ENCODE assay signal across 18 mouse cellular contexts in the genomic region with DNA sequence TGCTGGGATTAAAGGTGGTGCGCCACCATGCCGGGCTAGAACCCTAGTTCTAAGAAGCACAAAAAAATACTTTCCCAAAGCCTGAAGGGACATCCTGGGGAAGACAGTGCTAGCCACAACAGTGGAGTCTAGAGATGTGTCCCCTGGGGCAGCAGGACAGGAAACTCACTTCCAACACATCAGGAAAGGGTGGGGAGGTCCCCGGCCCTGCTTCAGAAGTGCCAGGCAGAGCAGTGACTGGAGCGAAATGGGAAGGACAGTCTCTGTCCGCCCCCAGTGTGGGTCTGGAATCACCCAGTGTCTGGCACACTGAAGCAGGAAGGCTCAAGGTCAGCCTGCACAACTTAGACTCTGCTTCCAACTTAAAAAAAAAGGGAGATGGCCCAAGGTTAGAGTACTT. TPM values are rescaled to one million over a fixed set of nuclear protein-coding genes. Genes with fewer than 3 reads are reported as not detected.
DNase-seq lines count a peak whose midpoint lies in the region; ATAC-seq and TF ChIP-seq lines count a peak whose summit lies in the region.
"Had no signal": no experiment of that assay in that cellular context is flagged by ENCODE, and none has a peak within 500 bp of the region (broad histone marks: within the 10 kb centered on the region; RNA-seq: fewer than 3 reads in every experiment).

No protein-coding gene starts in this region.

- no peaks in the 10 kb centered on the region for H3K9me3 ChIP-seq in kidney, embryonic 16.5 days (ENCODE audit: low read length)
- H3K9me3 ChIP-seq: forebrain, embryonic 12.5 days; hindbrain, embryonic 10.5 days; intestine, embryonic 15.5 days; limb, embryonic 13.5 days had no signal

- intact Hi-C loops in gastrocnemius, postnatal 14 days (cut with DNase I; ENCODE audit: low total_unique reads): no loop called here

- no peaks in the 10 kb centered on the region for H3K27me3 ChIP-seq in kidney, adult 2 months (replicated peaks; ENCODE audit: control insufficient read depth, insufficient read depth, low read length)
- no peaks in the 10 kb centered on the region for H3K27me3 ChIP-seq in kidney, embryonic 16.5 days (ENCODE audit: insufficient read depth, low read length)
- H3K27me3 ChIP-seq: forebrain, embryonic 12.5 days; intestine, embryonic 15.5 days; limb, embryonic 13.5 days had no signal

- H3K9ac ChIP-seq in kidney, embryonic 16.5 days (replicated peaks; ENCODE audit: low read length): no peak overlapping the region
- H3K9ac ChIP-seq: forebrain, embryonic 12.5 days; intestine, embryonic 15.5 days had no signal

- H3K36me3 ChIP-seq in kidney, adult 2 months (ENCODE audit: control insufficient read depth, insufficient read depth, low read length): no peaks in the 10 kb centered on the region
- peaks cover 28% of the 10 kb centered on the region for H3K36me3 ChIP-seq in kidney, embryonic 16.5 days (ENCODE audit: insufficient read depth, low read length)

- DNase-seq in adrenal gland, adult (ENCODE audit: inconsistent age in 2 of 2, low spot score in 1 of 2): peak; percentile 74 to 80
- DNase-seq in adrenal gland, adult 8-10 months: no peak
- peak; percentile 83 for DNase-seq in kidney, adult 2 months
- DNase-seq in kidney, postnatal 14 days: peak; percentile 72
- DNase-seq in thymus, postnatal 4 days: no peak
- no peak for DNase-seq in gastrocnemius, postnatal 14 days
- DNase-seq: cerebellum, adult 18-20 months; layer of hippocampus, postnatal 36 days; lung, adult 18-20 months; right cerebral cortex, postnatal 4 days had no signal

- no peak for TF ChIP-seq CTCF in kidney, adult 2 months (conservative IDR thresholded peaks at IDR 0.05; ENCODE audit: insufficient read depth, insufficient read length, low read depth, low read length)
- no peak for TF ChIP-seq CTCF in cortical plate, adult 2 months (IDR thresholded peaks at IDR 0.05; ENCODE audit: extremely low read depth, insufficient read depth, low read length)

- no peak overlapping the region for H3K27ac ChIP-seq in kidney, adult 2 months (ENCODE audit: insufficient read depth, low read depth, low read length)
- no peak overlapping the region for H3K27ac ChIP-seq in kidney, embryonic 16.5 days (ENCODE audit: low read length)
- 0 out of 2 replicates have a peak overlapping the region, but pooled peaks have one; percentile 49 for H3K27ac ChIP-seq in cortical plate, adult 2 months (ENCODE audit: insufficient read depth, low read length)
- H3K27ac ChIP-seq: forebrain, embryonic 12.5 days; hindbrain, embryonic 10.5 days; intestine, embryonic 15.5 days had no signal

- ATAC-seq in kidney, embryonic 16.5 days (ENCODE audit: low FRiP score, low TSS enrichment): no peak
- ATAC-seq: intestine, embryonic 15.5 days had no signal

- 66% methylated on average over 5 of the region's 5 CpGs for WGBS in kidney, adult 2 months
- WGBS in kidney, embryonic 16.5 days: 80% methylated on average over 5 of the region's 5 CpGs

- H3K4me3 ChIP-seq in kidney, adult 2 months (ENCODE audit: insufficient read depth, low read depth, low read length): no peak overlapping the region
- H3K4me3 ChIP-seq in kidney, embryonic 16.5 days (ENCODE audit: low read length): no peak overlapping the region
- no peak overlapping the region for H3K4me3 ChIP-seq in cortical plate, adult 2 months (ENCODE audit: insufficient read depth, low read length)
- H3K4me3 ChIP-seq: forebrain, embryonic 12.5 days; hindbrain, embryonic 10.5 days; intestine, embryonic 15.5 days; limb, embryonic 13.5 days had no signal

- TF ChIP-seq POLR2A in kidney, adult 2 months (IDR thresholded peaks at IDR 0.05; ENCODE audit: low read depth, low read length): no peak
- TF ChIP-seq POLR2A in cortical plate, adult 2 months (IDR thresholded peaks at IDR 0.05; ENCODE audit: extremely low read depth, insufficient read depth, low read length): no peak

- 0 out of 2 replicates have a peak, but pooled peaks cover 3% of the 10 kb centered on the region for H3K4me1 ChIP-seq in kidney, adult 2 months (ENCODE audit: control insufficient read depth, insufficient read depth, low read length)
- H3K4me1 ChIP-seq in kidney, embryonic 16.5 days (ENCODE audit: insufficient read depth, low read length): no peaks in the 10 kb centered on the region
- H3K4me1 ChIP-seq in cortical plate, adult 2 months (ENCODE audit: control insufficient read depth, insufficient read depth, low read length): peaks cover 7% of the 10 kb centered on the region; the same call in 1 of the 2 replicates
- H3K4me1 ChIP-seq: forebrain, embryonic 12.5 days had no signal

- H3K4me2 ChIP-seq in kidney, embryonic 16.5 days (replicated peaks; ENCODE audit: low read depth, low read length): no peak overlapping the region
- H3K4me2 ChIP-seq: forebrain, embryonic 12.5 days; intestine, embryonic 15.5 days; limb, embryonic 13.5 days had no signal

RNA-seq across cellular contexts. Expression of gene Tjap1, which starts 10.2 kb away (rescaled TPM):
- total RNA-seq in adrenal gland, adult 8-10 months (2022): 10 to 100 TPM; 49.3 to 72.6 (median 54.6) TPM
- 23.1 and 29.7 TPM in 2 replicates for polyA plus RNA-seq in kidney, adult 2 months (2012; rRNA removed)
- 45.7 and 49.8 TPM in 2 replicates for polyA plus RNA-seq in kidney, embryonic 16.5 days (2015; fragmentation: Nextera tagmentation; extraction: Ambion mirVana)
- polyA plus RNA-seq in cortical plate, adult 2 months (2012; rRNA removed): 60.2 and 62.8 TPM in 2 replicates
- total RNA-seq in gastrocnemius, postnatal 14 days (2021): 10 to 100 TPM; 34.9 to 42.0 TPM

RNA-seq across cellular contexts. Expression of gene Lrrc73, which starts 19.3 kb away (rescaled TPM):
- 1 to 10 TPM; 4.1 to 7.5 (median 6.0) TPM for total RNA-seq in adrenal gland, adult 8-10 months (2022)
- polyA plus RNA-seq in kidney, adult 2 months (2012; rRNA removed): 1.1 and 1.4 TPM in 2 replicates
- 0.64 and 0.67 TPM in 2 replicates for polyA plus RNA-seq in kidney, embryonic 16.5 days (2015; fragmentation: Nextera tagmentation; extraction: Ambion mirVana)
- 68.4 and 70.5 TPM in 2 replicates for polyA plus RNA-seq in cortical plate, adult 2 months (2012; rRNA removed)
- total RNA-seq in gastrocnemius, postnatal 14 days (2021): under 1 TPM; 0.29 to 0.84 TPM

RNA-seq across cellular contexts. Expression of gene Dlk2, which starts 24.5 kb away (rescaled TPM):
- under 1 TPM in 3 of 4 experiments, not detected in 1; 0.25 to 0.56 (median 0.38) TPM for total RNA-seq in adrenal gland, adult 8-10 months (2022)
- polyA plus RNA-seq in kidney, adult 2 months (2012; rRNA removed): 0.61 and 1.1 TPM in 2 replicates
- polyA plus RNA-seq in kidney, embryonic 16.5 days (2015; fragmentation: Nextera tagmentation; extraction: Ambion mirVana): 0.37 and 0.64 TPM in 2 replicates
- 127 and 136 TPM in 2 replicates for polyA plus RNA-seq in cortical plate, adult 2 months (2012; rRNA removed)
- under 1 TPM; 0.35 to 0.59 TPM for total RNA-seq in gastrocnemius, postnatal 14 days (2021)
- total RNA-seq: gastrocnemius, adult 18-20 months; megakaryocyte progenitor cell, adult 5-6 weeks had no signal

RNA-seq across cellular contexts. Expression of gene Yipf3, which starts 24.8 kb away (rescaled TPM):
- total RNA-seq in adrenal gland, adult 8-10 months (2022): 100 to 1,000 TPM; 157 to 205 (median 185) TPM
- polyA plus RNA-seq in kidney, adult 2 months (2012; rRNA removed): 246 and 292 TPM in 2 replicates
- polyA plus RNA-seq in kidney, embryonic 16.5 days (2015; fragmentation: Nextera tagmentation; extraction: Ambion mirVana): 132 and 139 TPM in 2 replicates
- 91.5 and 92.5 TPM in 2 replicates for polyA plus RNA-seq in cortical plate, adult 2 months (2012; rRNA removed)
- 10 to 100 TPM; 59.0 to 62.2 TPM for total RNA-seq in gastrocnemius, postnatal 14 days (2021)

RNA-seq across cellular contexts. Expression of gene Polr1c, which starts 24.8 kb away (rescaled TPM):
- 100 to 1,000 TPM in 2 of 4 experiments, 10 to 100 TPM in 2; 83.8 to 116 (median 104) TPM for total RNA-seq in adrenal gland, adult 8-10 months (2022)
- polyA plus RNA-seq in kidney, adult 2 months (2012; rRNA removed): 63.0 and 70.7 TPM in 2 replicates
- 109 TPM in 2 replicates for polyA plus RNA-seq in kidney, embryonic 16.5 days (2015; fragmentation: Nextera tagmentation; extraction: Ambion mirVana)
- polyA plus RNA-seq in cortical plate, adult 2 months (2012; rRNA removed): 45.4 and 47.2 TPM in 2 replicates
- total RNA-seq in gastrocnemius, postnatal 14 days (2021): 10 to 100 TPM; 14.5 to 15.1 TPM

Comparison
In these comparisons a context has a peak if more than half of its experiments do, and no peak if none do; other contexts are left out.
1. DNase-seq: peak in adrenal gland, adult (2 of 2), kidney, adult 2 months (single experiment) and kidney, postnatal 14 days (single experiment); none in adrenal gland, adult 8-10 months (single experiment), thymus, postnatal 4 days (single experiment) and gastrocnemius, postnatal 14 days (single experiment).
2. RNA of gene Lrrc73, which starts 19.3 kb away (polyA plus RNA-seq): 68.4 to 70.5 TPM in cortical plate, adult 2 months; 1.1 to 1.4 TPM in kidney, adult 2 months and 0.64 to 0.67 TPM in kidney, embryonic 16.5 days; every median in the first group is over 10 times any median in the second.
3. RNA of gene Dlk2, which starts 24.5 kb away (polyA plus RNA-seq): 127 to 136 TPM in cortical plate, adult 2 months; 0.37 to 0.64 TPM in kidney, embryonic 16.5 days and 0.61 to 1.1 TPM in kidney, adult 2 months; every median in the first group is over 10 times any median in the second.